Mouse (Mus musculus) hindbrain, embryonic 16.5 days (tissue): ENCODE measurements around the gene Gm12887. TPM values are rescaled to one million over a fixed set of nuclear protein-coding genes. Genes with fewer than 3 reads are reported as not detected.

Source experiments
- ATAC-seq: fragments of 200-750 bp; cut with Nextera tagmentation; 2 replicates; pipeline ENCODE4 v1.8.0; 2017; ENCODE audit warnings: moderate TSS enrichment, moderate library complexity
- H3K27ac ChIP-seq: fragments of 300-500 bp; sonication (generic); 2 replicates; pipeline ENCODE4 v1.5.1; 2014; ENCODE audit warnings: low read depth, mild to moderate bottlenecking, control low read depth, low read length, moderate library complexity
- H3K27me3 ChIP-seq: fragments of 300-500 bp; sonication (generic); replicated peaks from 2 replicates; pipeline ENCODE4 v1.6.1; 2014; ENCODE audit warnings: low read length; ENCODE audit not compliant: control insufficient read depth, insufficient read depth
- H3K36me3 ChIP-seq: fragments of 300-500 bp; sonication (generic); 2 replicates; pipeline ENCODE4 v1.6.1; 2014; ENCODE audit warnings: mild to moderate bottlenecking, low read length, moderate library complexity, mixed read lengths; ENCODE audit not compliant: control insufficient read depth, insufficient read depth
- H3K4me1 ChIP-seq: fragments of 300-500 bp; sonication (generic); 2 replicates; pipeline ENCODE4 v1.6.1; 2014; ENCODE audit warnings: low read depth, low read length; ENCODE audit not compliant: control insufficient read depth, insufficient read depth
- H3K4me2 ChIP-seq: fragments of 300-500 bp; sonication (generic); 2 replicates; pipeline ENCODE4 v1.6.1; 2014; ENCODE audit warnings: mild to moderate bottlenecking, low read length, control low read depth, moderate library complexity
- H3K4me3 ChIP-seq: fragments of 300-500 bp; sonication (generic); 2 replicates; pipeline ENCODE4 v1.5.1; 2014; ENCODE audit warnings: mild to moderate bottlenecking, low read length, control low read depth, moderate library complexity
- H3K9ac ChIP-seq: fragments of 300-500 bp; sonication (generic); 2 replicates; pipeline ENCODE4 v1.6.1; 2014; ENCODE audit warnings: low read depth, mild to moderate bottlenecking, control low read depth, low read length, moderate library complexity
- H3K9me3 ChIP-seq: fragments of 300-500 bp; sonication (generic); 2 replicates; pipeline ENCODE4 v1.6.1; 2014; ENCODE audit warnings: mild to moderate bottlenecking, low read length, moderate library complexity; ENCODE audit not compliant: control insufficient read depth
- WGBS: fragments of 180-500 bp; shearing (Covaris S2); extraction: QIAGEN DNeasy Blood & Tissue Kit; methylation state at CpG from one replicate; pipeline ENCODE4 v1.1.7; 2014; 5-methylcytosine and 5-hydroxymethylcytosine counted together
- polyA plus RNA-seq: library from polyadenylated mRNA; unstranded; fragments of >200 nt; fragmentation: Nextera tagmentation; extraction: Ambion mirVana; gene quantifications from 2 replicates; pipeline ENCODE4 v1.2.1, GENCODE M21; 2015

Gene Gm12887
- polyA plus RNA-seq, result not detected in 2 replicates

GRCm38 (mm10) chr4:121622003-121622402 is at the start of gene Gm12887:
Gm12887 (minus strand) TSS chr4:121622103.
- no peaks in the 10 kb centered on the region for H3K36me3 ChIP-seq
- WGBS, result 56% methylated on average over 2 of the region's 2 CpGs
- no peak within 1 kb of the TSS for H3K4me3 ChIP-seq
- peaks cover 39% of the 10 kb centered on the region for H3K9me3 ChIP-seq
- ATAC-seq, result no peak
- H3K4me2 ChIP-seq, result no peak within 1 kb of the TSS
- H3K27ac ChIP-seq, result no peak within 1 kb of the TSS
- H3K4me1 ChIP-seq, result no peaks in the 10 kb centered on the region
- no peak within 1 kb of the TSS for H3K9ac ChIP-seq
- H3K27me3 ChIP-seq, result no peaks in the 10 kb centered on the region

GRCm38 (mm10) chr4:121657040-121657439 is 35.1 kb upstream of the Gm12887 start:
- ATAC-seq, result no peak
- Histone ChIP-seq H3K9ac (no peak overlapping the region), H3K4me1 (no peaks in the 10 kb centered on the region), H3K4me3 (no peak overlapping the region), H3K4me2 (no peak overlapping the region), H3K27ac (no peak overlapping the region), H3K27me3 (no peaks in the 10 kb centered on the region), H3K9me3 (peaks cover 15% of the 10 kb centered on the region), H3K36me3 (no peaks in the 10 kb centered on the region)
- 73% methylated on average over 1 of the region's 1 CpGs for WGBS

Other genes with a start within 250 kb of the Gm12887 start
- not detected in 2 replicates for gene Gm12886, start 199.0 kb downstream of the Gm12887 start, polyA plus RNA-seq